Mouse (Mus musculus) spleen, adult 10 weeks (tissue): Measurements from ENCODE around the gene Rnaseh2c. TPM values are rescaled to one million over a fixed set of nuclear protein-coding genes. Genes with fewer than 3 reads are reported as not detected.

ENCODE experiments used
- polyA plus RNA-seq: library from polyadenylated mRNA; stranded (reverse); fragments of 350-450 nt; fragmentation: Illumina TruSeq; extraction: RNeasy Lipid Tissue Mini Kit (QIAGEN cat#74804); gene quantifications from one replicate; pipeline ENCODE4 v1.2.3, GENCODE M21; 2015; ENCODE audit warnings: low replicate concordance; ENCODE audit not compliant: insufficient read depth

Rnaseh2c gene
- 23.7 TPM for polyA plus RNA-seq

DNA sequence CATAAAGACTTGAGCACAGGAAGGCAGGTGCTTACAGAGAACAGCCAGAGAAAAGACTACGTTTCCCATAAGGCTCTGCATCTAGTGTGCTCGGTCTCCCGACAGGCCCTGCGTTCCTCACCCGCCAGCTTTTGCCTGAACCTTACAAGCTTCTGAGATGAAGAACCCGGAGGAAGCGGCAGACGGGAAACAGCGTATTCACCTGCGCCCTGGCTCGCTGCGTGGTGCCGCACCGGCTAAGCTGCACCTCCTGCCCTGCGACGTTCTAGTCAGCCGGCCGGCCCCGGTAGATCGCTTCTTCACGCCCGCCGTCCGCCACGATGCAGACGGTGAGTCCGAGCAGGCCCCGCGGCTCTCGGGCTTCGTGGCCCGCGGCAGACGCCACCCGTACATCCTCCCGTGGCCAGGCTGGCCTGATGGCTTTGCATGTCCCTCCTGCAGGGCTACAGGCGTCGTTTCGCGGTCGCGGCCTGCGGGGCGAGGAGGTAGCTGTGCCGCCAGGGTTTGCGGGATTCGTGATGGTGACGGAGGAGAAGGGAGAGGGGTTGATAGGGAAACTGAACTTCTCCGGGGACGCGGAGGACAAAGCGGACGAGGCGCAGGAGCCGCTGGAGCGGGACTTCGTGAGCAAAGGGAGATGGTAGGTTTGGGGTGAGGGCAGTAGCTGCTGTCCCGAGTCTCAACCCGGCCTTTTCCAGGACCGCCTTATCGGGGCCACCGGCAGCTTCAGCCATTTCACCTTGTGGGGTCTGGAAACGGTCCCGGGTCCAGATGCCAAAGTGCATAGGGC is at the start of gene Rnaseh2c:
Gene Rnaseh2c (plus strand): TSS at position 122 of the 790 bp plus-strand sequence.

DNA sequence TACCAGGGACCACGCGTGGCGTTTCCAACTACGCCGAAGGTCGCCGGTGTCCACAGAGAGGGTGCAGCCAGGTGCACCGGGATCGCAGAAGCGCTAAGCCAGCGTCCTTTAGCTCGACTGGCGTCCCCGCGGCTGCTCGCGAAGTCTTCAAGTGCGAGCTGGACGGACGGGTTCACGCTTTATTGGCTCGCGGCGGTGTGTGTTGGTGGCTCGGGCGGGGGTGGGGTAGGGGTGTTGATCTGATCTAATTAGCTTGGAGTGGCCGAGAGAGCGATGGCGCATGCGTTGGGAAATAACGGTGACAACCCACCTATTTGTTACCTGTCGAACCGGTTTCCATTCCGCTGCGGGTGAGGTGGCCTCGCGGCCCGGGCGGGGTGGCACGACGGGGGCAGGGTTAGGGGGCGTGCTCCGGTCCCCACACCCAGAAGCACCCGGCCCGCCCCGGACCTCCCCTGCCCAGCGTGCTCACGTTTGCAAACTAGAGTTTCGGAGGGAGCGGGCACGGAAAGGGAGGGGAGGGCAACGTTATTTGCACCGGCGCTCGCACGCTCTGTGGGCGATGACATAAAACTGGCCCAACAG is 41.1 kb upstream of the Rnaseh2c start, which contains the start of gene Ovol1:
Gene Ovol1 (minus strand): TSS at position 190 of the 585 bp plus-strand sequence.

DNA sequence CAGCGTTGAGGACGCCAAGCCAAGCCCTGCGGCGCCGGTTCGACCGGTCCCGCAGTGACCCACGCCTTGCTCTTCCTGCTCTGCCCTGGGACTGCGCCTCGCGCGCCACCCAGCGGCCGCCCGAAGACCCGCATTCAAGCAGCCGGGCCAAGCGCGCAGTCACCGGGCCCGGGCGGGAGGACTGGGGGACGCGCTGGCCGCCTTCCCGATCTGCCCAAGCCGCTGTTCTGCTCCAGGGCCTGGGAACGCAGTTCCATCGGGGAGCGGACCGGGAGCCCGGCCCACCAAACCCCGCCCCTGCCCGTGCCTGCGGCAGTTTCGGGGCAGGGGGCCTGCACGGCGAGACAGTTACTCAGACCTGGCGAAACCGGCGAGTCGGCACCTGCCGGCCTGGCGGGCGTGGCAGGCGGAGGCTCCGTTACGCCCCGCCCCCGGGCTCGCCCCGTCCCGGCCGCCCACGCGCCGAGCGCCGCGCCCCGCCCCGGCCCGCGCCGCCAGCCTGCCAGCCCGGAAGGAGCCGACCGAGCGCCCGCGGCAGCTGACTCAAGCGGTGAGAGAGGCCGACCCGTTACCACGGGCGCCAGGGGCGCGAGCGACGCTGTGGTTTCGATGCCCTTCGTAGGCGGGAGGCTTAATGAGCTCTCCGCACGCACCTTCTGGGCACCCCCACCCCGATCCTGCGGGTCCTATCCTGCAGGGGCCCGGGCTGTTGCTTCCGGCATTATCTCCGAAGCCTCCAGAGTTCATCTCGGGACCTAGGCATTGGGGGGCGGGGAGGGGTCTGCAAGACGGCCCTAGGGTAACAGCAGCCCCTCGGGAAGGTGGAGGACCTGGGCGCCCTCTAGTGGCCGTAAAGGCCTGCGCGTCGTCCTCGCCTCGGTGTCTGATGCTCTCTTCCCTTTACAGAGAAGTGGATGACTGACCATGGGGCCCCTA is 33.9 kb upstream of the Rnaseh2c start, which contains the start of gene Ap5b1:
Gene Ap5b1 (plus strand): TSS at position 492 of the 936 bp plus-strand sequence.

DNA sequence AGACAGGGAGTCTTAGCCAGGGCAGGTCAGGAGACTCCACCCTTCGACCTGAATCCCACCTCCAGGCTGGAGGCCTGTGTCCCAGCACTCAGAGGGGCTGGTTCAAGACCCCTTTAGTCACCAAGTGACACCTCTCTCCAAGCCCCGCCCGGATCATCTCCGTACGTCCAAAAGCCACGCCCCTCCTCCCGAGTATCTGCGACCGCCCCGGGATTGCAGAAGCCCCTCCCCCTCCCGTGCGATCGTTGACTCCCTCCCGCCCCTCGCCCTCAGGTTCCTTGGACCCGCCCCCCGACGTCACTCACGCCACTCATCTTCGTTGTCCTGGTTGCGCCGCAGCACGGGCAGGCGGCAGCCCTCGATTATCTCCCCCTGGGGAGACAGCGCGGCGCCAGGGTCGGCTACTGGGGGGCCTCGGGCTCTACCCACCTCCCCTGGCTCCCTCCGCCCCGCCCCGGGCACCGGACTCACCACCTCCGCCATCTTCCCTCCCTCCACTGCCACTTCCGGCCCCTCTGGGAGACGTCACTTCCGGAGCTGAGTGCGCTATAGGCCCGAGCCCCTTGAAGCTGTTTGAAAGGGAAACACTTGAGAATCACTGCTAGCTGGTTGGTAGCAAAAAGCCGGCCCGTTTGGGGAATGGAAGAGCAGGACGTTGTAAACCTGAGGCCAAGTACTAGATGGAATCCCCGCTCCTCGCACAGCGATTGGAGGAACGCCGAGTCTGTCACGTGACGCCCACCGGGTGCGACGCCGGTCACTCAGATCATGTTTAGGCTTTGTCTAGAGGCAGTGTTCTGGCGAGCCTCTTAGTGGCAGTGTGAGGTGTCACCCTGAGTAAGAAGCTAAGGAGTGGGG is 8.1 kb downstream of the Rnaseh2c start, which contains the start of gene Kat5:
Gene Kat5 (minus strand): TSS at position 691 of the 858 bp plus-strand sequence.

DNA sequence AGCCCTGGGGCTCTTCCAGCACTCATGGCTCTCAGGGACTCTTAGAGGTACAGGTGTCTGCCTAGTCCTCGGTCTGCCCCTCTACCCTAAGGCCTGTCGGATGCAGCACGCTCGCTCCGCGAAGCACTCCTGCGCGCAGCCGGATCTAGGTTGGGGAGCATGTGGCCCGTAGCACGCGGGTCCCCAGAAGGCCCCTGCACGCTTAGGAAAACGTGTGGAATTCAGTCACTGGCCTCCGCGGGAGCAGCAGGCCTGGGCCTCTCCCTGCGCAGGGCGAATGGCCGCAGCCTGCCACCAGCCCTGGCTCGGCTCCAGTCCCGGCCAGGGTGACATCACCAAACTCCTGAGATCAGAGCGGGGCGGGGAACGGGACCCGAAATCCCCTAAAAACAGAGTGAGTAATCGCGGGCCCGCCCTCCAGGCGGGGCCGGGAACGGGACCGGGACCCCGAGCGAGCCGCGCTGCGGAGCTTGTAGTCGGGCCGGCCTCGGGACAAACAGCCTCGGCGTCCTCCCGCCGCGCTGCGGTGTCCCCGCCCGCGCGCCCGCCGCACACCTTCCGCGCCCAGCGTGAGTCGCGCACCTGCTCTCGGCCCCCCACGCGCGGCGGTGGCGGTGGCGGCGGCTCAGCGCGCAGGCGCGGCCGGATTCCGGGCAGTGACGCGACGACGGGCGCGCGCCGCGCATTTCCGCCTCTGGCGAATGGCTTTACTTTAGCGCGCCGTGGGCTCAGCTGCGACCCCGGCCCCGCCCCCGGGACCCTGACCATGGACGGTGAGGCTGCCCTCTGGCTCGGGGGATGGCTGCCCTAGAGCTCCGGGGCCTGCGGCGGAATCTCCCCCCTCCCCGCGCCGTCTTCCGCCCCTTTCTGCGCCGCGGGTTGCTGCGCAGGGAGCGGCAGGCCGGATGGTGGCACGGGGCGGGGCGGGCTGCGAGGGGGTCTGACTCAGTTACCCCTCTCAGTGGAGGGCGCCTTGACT is 35.7 kb downstream of the Rnaseh2c start, which contains the start of gene Rela:
Gene Rela (plus strand): TSS at position 415 of the 979 bp plus-strand sequence.

Other genes with a start within 250 kb of the Rnaseh2c start
- gene Eif1ad, start 235.1 kb upstream of the Rnaseh2c start, polyA plus RNA-seq, result 39.4 TPM
- 122 TPM for gene Banf1, start 234.7 kb upstream of the Rnaseh2c start, polyA plus RNA-seq
- 46.2 TPM for gene Sart1, start 213.2 kb upstream of the Rnaseh2c start, polyA plus RNA-seq
- gene Tsga10ip, start 199.3 kb upstream of the Rnaseh2c start, polyA plus RNA-seq, result not detected
- 91.5 TPM for gene Drap1, start 176.9 kb upstream of the Rnaseh2c start, polyA plus RNA-seq
- gene AI837181, start 176.7 kb upstream of the Rnaseh2c start, polyA plus RNA-seq, result 13.6 TPM
- not detected for gene Fosl1, start 154.3 kb upstream of the Rnaseh2c start, polyA plus RNA-seq
- gene Ccdc85b, start 144.0 kb upstream of the Rnaseh2c start, polyA plus RNA-seq, result 1.9 TPM
- gene Fibp, start 141.3 kb upstream of the Rnaseh2c start, polyA plus RNA-seq, result 48.7 TPM
- 42.6 TPM for gene Ctsw, start 133.4 kb upstream of the Rnaseh2c start, polyA plus RNA-seq
- 4.0 TPM for gene Efemp2, start 127.9 kb upstream of the Rnaseh2c start, polyA plus RNA-seq
- 11.7 TPM for gene Mus81, start 113.5 kb upstream of the Rnaseh2c start, polyA plus RNA-seq
- gene Cfl1, start 111.4 kb upstream of the Rnaseh2c start, polyA plus RNA-seq, result 1,502 TPM
- 2.5 TPM for gene 1700020D05Rik, start 98.1 kb upstream of the Rnaseh2c start, polyA plus RNA-seq
- gene Snx32, start 91.3 kb upstream of the Rnaseh2c start, polyA plus RNA-seq, result 11.0 TPM
- gene Ovol1, start 41.2 kb upstream of the Rnaseh2c start, polyA plus RNA-seq, result not detected
- gene Ap5b1, start 33.8 kb upstream of the Rnaseh2c start, polyA plus RNA-seq, result 1.7 TPM
- 44.8 TPM for gene Kat5, start 8.4 kb downstream of the Rnaseh2c start, polyA plus RNA-seq
- 29.6 TPM for gene Rela, start 35.6 kb downstream of the Rnaseh2c start, polyA plus RNA-seq
- 103 TPM for gene Sipa1, start 61.8 kb downstream of the Rnaseh2c start, polyA plus RNA-seq
- 12.7 TPM for gene Map3k11, start 86.9 kb downstream of the Rnaseh2c start, polyA plus RNA-seq
- 25.8 TPM for gene Pcnx3, start 87.0 kb downstream of the Rnaseh2c start, polyA plus RNA-seq
- gene Kcnk7, start 102.5 kb downstream of the Rnaseh2c start, polyA plus RNA-seq, result not detected
- gene Ehbp1l1, start 124.4 kb downstream of the Rnaseh2c start, polyA plus RNA-seq, result 29.0 TPM
- gene Fam89b, start 127.8 kb downstream of the Rnaseh2c start, polyA plus RNA-seq, result 8.4 TPM
- gene Ltbp3, start 139.0 kb downstream of the Rnaseh2c start, polyA plus RNA-seq, result 9.0 TPM
- gene Scyl1, start 169.5 kb downstream of the Rnaseh2c start, polyA plus RNA-seq, result 17.1 TPM